Mouse (Mus musculus) erythroblast, embryonic 14.5 days (primary cell): ENCODE data around the gene Ppp4c.

Experiments
- GATA1 ChIP-seq: IDR thresholded peaks from 2 replicates; pipeline ENCODE4 v1.6.1; 2012; ENCODE audit warnings: low read length, inconsistent platforms, mixed read lengths
- TAL1 ChIP-seq: IDR thresholded peaks from 3 replicates; pipeline ENCODE4 v1.6.1; 2012; ENCODE audit warnings: low read length, inconsistent platforms, mixed read lengths

- TF ChIP-seq TAL1: no peak
- no peak for TF ChIP-seq GATA1
Measured at GRCm38 (mm10) chr7:126817595-126817994, 25.3 kb upstream of the Ppp4c start.
